Mouse (Mus musculus) brain, embryonic 14.5 days (tissue): ENCODE results near the gene Actbl2.

ENCODE experiments used
- CTCF ChIP-seq: fragments of 200-500 bp; IDR thresholded peaks from 2 replicates; pipeline ENCODE4 v1.5.1; 2012; ENCODE audit warnings: inconsistent platforms, mild to moderate bottlenecking, moderate library complexity, borderline replicate concordance; ENCODE audit not compliant: insufficient read depth, insufficient read length; ENCODE audit errors: extremely low read depth
- POLR2A ChIP-seq: fragments of 200-500 bp; IDR thresholded peaks from 2 replicates; pipeline ENCODE4 v1.6.1; 2012; ENCODE audit warnings: mild to moderate bottlenecking, inconsistent platforms, borderline replicate concordance; ENCODE audit not compliant: poor library complexity, insufficient read depth, insufficient read length, severe bottlenecking; ENCODE audit errors: extremely low read depth

DNA sequence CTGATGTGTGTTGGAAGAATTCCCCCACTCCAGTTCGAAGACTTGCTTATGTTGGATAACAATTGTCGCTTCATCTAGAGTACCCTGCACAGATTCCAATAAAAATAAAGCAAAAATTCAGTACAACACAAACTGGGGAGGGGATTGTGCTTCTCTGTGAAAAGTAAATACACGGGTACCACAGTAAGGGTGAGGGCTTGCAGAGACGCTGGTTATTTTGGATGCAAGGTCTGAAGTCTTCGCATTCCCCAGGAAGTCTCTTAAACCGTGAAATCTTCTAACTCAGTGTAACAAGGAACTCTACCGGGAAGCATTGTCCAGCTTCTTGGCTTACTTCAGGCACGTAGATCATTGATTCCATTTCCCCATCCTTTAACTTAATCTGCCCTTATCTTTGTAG is 17.1 kb downstream of the Actbl2 start:
- no peak for TF ChIP-seq POLR2A
- TF ChIP-seq CTCF = no peak
